Mouse (Mus musculus) heart, embryonic 13.5 days (tissue): ENCODE measurements around the gene Nradd. TPM values are rescaled to one million over a fixed set of nuclear protein-coding genes. Genes with fewer than 3 reads are reported as not detected.

ENCODE experiments used
- microRNA-seq: library from miRNA; unstranded; fragments of <30 nt; microRNA quantifications from one replicate; pipeline ENCODE4, GENCODE M21; 2016
- polyA plus RNA-seq: library from polyadenylated mRNA; unstranded; fragments of >200 nt; fragmentation: Nextera tagmentation; extraction: Ambion mirVana; gene quantifications from 2 replicates; pipeline ENCODE4 v1.2.1, GENCODE M21; 2015

Gene Nradd
- polyA plus RNA-seq, 1 experiment from 2014 or later = 23.4 TPM

Small RNA genes within 50 kb of the gene (microRNA-seq; reads per million reads assigned to microRNA genes)
- not detected for gene Mir8107

Other genes starting within 250 kb of the Nradd start
- gene Ptpn23, start 216.2 kb downstream of the Nradd start, polyA plus RNA-seq = 13.1 and 15.4 TPM in 2 replicates
- gene Ngp, start 204.7 kb downstream of the Nradd start, polyA plus RNA-seq = 1.8 and 2.9 TPM in 2 replicates
- gene Klhl18, start 147.8 kb downstream of the Nradd start, polyA plus RNA-seq = 6.9 and 8.4 TPM in 2 replicates
- gene Kif9, start 147.5 kb downstream of the Nradd start, polyA plus RNA-seq = 0.38 and 0.51 TPM in 2 replicates
- 19.1 and 20.7 TPM in 2 replicates for gene Setd2, start 91.9 kb downstream of the Nradd start, polyA plus RNA-seq
- gene Nbeal2, start 29.7 kb upstream of the Nradd start, polyA plus RNA-seq = 1.3 and 1.8 TPM in 2 replicates
- gene Ccdc12, start 32.1 kb upstream of the Nradd start, polyA plus RNA-seq = 119 and 136 TPM in 2 replicates
- 3,771 and 4,285 TPM in 2 replicates for gene Myl3, start 117.4 kb upstream of the Nradd start, polyA plus RNA-seq
- 31.2 and 33.3 TPM in 2 replicates for gene Pth1r, start 122.7 kb upstream of the Nradd start, polyA plus RNA-seq
- gene Prss42, start 173.7 kb upstream of the Nradd start, polyA plus RNA-seq = 0.11 TPM in 1 of 2 replicates, not detected in the other
- not detected in 2 replicates for gene Prss44, start 189.5 kb upstream of the Nradd start, polyA plus RNA-seq
- gene Prss43, start 202.2 kb upstream of the Nradd start, polyA plus RNA-seq = not detected in 2 replicates
- gene Prss45, start 210.1 kb upstream of the Nradd start, polyA plus RNA-seq = not detected in 2 replicates
- gene Prss46, start 220.1 kb upstream of the Nradd start, polyA plus RNA-seq = not detected in 2 replicates
- 0.13 and 0.56 TPM in 2 replicates for gene Prss50, start 233.5 kb upstream of the Nradd start, polyA plus RNA-seq